Mouse (Mus musculus): ENCODE measurements around the gene Pdzk1. TPM values are rescaled to one million over a fixed set of nuclear protein-coding genes. Genes with fewer than 3 reads are reported as not detected.

Gene Pdzk1
- polyA plus RNA-seq, 1 experiment, result 0.08 TPM

- Histone ChIP-seq H3K4me3 (no peak overlapping the region), H3K4me2 (ENCODE audit: low read depth) (no peak overlapping the region), H3K27me3 (ENCODE audit: control insufficient read depth, insufficient read depth, insufficient read length) (no peaks in the 10 kb centered on the region), H3K79me2 (ENCODE audit: control insufficient read depth, insufficient read depth) (no peaks in the 10 kb centered on the region), H3ac (ENCODE audit: control insufficient read depth, insufficient read length) (no peak overlapping the region), H3K36me3 (ENCODE audit: control insufficient read depth, insufficient read depth) (no peaks in the 10 kb centered on the region)
- TF ChIP-seq MYOG (IDR thresholded peaks at IDR 0.05; ENCODE audit: control insufficient read depth in 1 of 3, insufficient read depth in 1 of 3, insufficient read length in 2 of 3, low read depth in 2 of 3) (peak in 1 of 3 experiments; percentile 15), TCF3 (IDR thresholded peaks at IDR 0.05; ENCODE audit: insufficient read length, low read depth) (no peak), USF1 (IDR thresholded peaks at IDR 0.05; ENCODE audit: low read depth) (no peak), CEBPB (IDR thresholded peaks at IDR 0.05; ENCODE audit: insufficient read depth, poor library complexity, severe bottlenecking) (no peak), MYOD1 (IDR thresholded peaks at IDR 0.05; ENCODE audit: control insufficient read depth in 1 of 3, insufficient read length in 2 of 3, low read depth in 2 of 3) (no peak)
These were observed 31.4 kb downstream of the Pdzk1 start for GRCm38 (mm10) chr3:96860498-96860897.

GRCm38 (mm10) chr3:96867863-96868262 lies 38.8 kb downstream of the Pdzk1 start:
- no peak overlapping the region for H3K4me3 ChIP-seq
- no peaks in the 10 kb centered on the region for H3K27me3 ChIP-seq (ENCODE audit: control insufficient read depth, insufficient read depth, insufficient read length)
- H3ac ChIP-seq (ENCODE audit: control insufficient read depth, insufficient read length), result no peak overlapping the region
- no peaks in the 10 kb centered on the region for H3K79me2 ChIP-seq (ENCODE audit: control insufficient read depth, insufficient read depth)
- H3K36me3 ChIP-seq (ENCODE audit: control insufficient read depth, insufficient read depth), result peaks cover 12% of the 10 kb centered on the region
- H3K4me2 ChIP-seq (ENCODE audit: low read depth), result no peak overlapping the region
- TF ChIP-seq POLR2A (IDR thresholded peaks at IDR 0.05; ENCODE audit: insufficient read length, low read depth), result no peak
- no peak for TF ChIP-seq MYOD1 (IDR thresholded peaks at IDR 0.05; ENCODE audit: control insufficient read depth in 1 of 3, insufficient read length in 2 of 3, low read depth in 2 of 3)
- no peak for TF ChIP-seq POLR2AphosphoS2 (IDR thresholded peaks at IDR 0.05; ENCODE audit: insufficient read length, low read depth)
- TF ChIP-seq REST (IDR thresholded peaks at IDR 0.05; ENCODE audit: insufficient read depth, insufficient read length), result no peak
- TF ChIP-seq MAX (IDR thresholded peaks at IDR 0.05; ENCODE audit: low read depth), result no peak
- TF ChIP-seq USF1 (IDR thresholded peaks at IDR 0.05; ENCODE audit: low read depth), result no peak
- no peak for TF ChIP-seq CEBPB (IDR thresholded peaks at IDR 0.05; ENCODE audit: insufficient read depth, poor library complexity, severe bottlenecking)

GRCm38 (mm10) chr3:96868566-96868965 lies 39.5 kb downstream of the Pdzk1 start:
- Histone ChIP-seq H3K36me3 (ENCODE audit: control insufficient read depth, insufficient read depth) (peaks cover 18% of the 10 kb centered on the region), H3K4me2 (ENCODE audit: low read depth) (no peak overlapping the region), H3K27me3 (ENCODE audit: control insufficient read depth, insufficient read depth, insufficient read length) (no peaks in the 10 kb centered on the region), H3K79me2 (ENCODE audit: control insufficient read depth, insufficient read depth) (no peaks in the 10 kb centered on the region), H3ac (ENCODE audit: control insufficient read depth, insufficient read length) (no peak overlapping the region), H3K4me3 (no peak overlapping the region)
- TF ChIP-seq POLR2A (IDR thresholded peaks at IDR 0.05; ENCODE audit: insufficient read length, low read depth) (no peak), REST (IDR thresholded peaks at IDR 0.05; ENCODE audit: insufficient read depth, insufficient read length) (no peak), MAX (IDR thresholded peaks at IDR 0.05; ENCODE audit: low read depth) (no peak), TCF12 (IDR thresholded peaks at IDR 0.05; ENCODE audit: insufficient read depth, poor library complexity, severe bottlenecking) (no peak), SRF (IDR thresholded peaks at IDR 0.05; ENCODE audit: control insufficient read depth, insufficient read length, low read depth) (no peak), MYOG (IDR thresholded peaks at IDR 0.05; ENCODE audit: control insufficient read depth in 1 of 3, insufficient read depth in 1 of 3, insufficient read length in 2 of 3, low read depth in 2 of 3) (no peak), USF1 (IDR thresholded peaks at IDR 0.05; ENCODE audit: low read depth) (no peak), CEBPB (IDR thresholded peaks at IDR 0.05; ENCODE audit: insufficient read depth, poor library complexity, severe bottlenecking) (no peak)

- no peak overlapping the region for H3K4me2 ChIP-seq (ENCODE audit: low read depth)
- no peaks in the 10 kb centered on the region for H3K27me3 ChIP-seq (ENCODE audit: control insufficient read depth, insufficient read depth, insufficient read length)
- no peaks in the 10 kb centered on the region for H3K79me2 ChIP-seq (ENCODE audit: control insufficient read depth, insufficient read depth)
- peaks cover 21% of the 10 kb centered on the region for H3K36me3 ChIP-seq (ENCODE audit: control insufficient read depth, insufficient read depth)
- H3ac ChIP-seq (ENCODE audit: control insufficient read depth, insufficient read length), result no peak overlapping the region
- H3K4me3 ChIP-seq, result no peak overlapping the region
- no peak for TF ChIP-seq TCF3 (IDR thresholded peaks at IDR 0.05; ENCODE audit: insufficient read length, low read depth)
- TF ChIP-seq TCF12 (IDR thresholded peaks at IDR 0.05; ENCODE audit: insufficient read depth, poor library complexity, severe bottlenecking), result no peak
- TF ChIP-seq REST (IDR thresholded peaks at IDR 0.05; ENCODE audit: insufficient read depth, insufficient read length), result no peak
- no peak for TF ChIP-seq POLR2AphosphoS2 (IDR thresholded peaks at IDR 0.05; ENCODE audit: insufficient read length, low read depth)
- TF ChIP-seq POLR2A (IDR thresholded peaks at IDR 0.05; ENCODE audit: insufficient read length, low read depth), result no peak
- TF ChIP-seq CEBPB (IDR thresholded peaks at IDR 0.05; ENCODE audit: insufficient read depth, poor library complexity, severe bottlenecking), result no peak
- no peak for TF ChIP-seq E2F4 (IDR thresholded peaks at IDR 0.05; ENCODE audit: insufficient read depth)
- TF ChIP-seq USF1 (IDR thresholded peaks at IDR 0.05; ENCODE audit: low read depth), result no peak
- TF ChIP-seq SRF (IDR thresholded peaks at IDR 0.05; ENCODE audit: control insufficient read depth, insufficient read length, low read depth), result no peak
- no peak for TF ChIP-seq MYOG (IDR thresholded peaks at IDR 0.05; ENCODE audit: control insufficient read depth in 1 of 3, insufficient read depth in 1 of 3, insufficient read length in 2 of 3, low read depth in 2 of 3)
- TF ChIP-seq MAX (IDR thresholded peaks at IDR 0.05; ENCODE audit: low read depth), result no peak
- TF ChIP-seq MYOD1 (IDR thresholded peaks at IDR 0.05; ENCODE audit: control insufficient read depth in 1 of 3, insufficient read length in 2 of 3, low read depth in 2 of 3), result no peak
These were observed 40.0 kb downstream of the Pdzk1 start for GRCm38 (mm10) chr3:96869091-96869490.

- Histone ChIP-seq H3ac (ENCODE audit: control insufficient read depth, insufficient read length) (no peak overlapping the region), H3K4me2 (ENCODE audit: low read depth) (no peak overlapping the region), H3K79me2 (ENCODE audit: control insufficient read depth, insufficient read depth) (no peaks in the 10 kb centered on the region), H3K4me3 (no peak overlapping the region), H3K27me3 (ENCODE audit: control insufficient read depth, insufficient read depth, insufficient read length) (no peaks in the 10 kb centered on the region), H3K36me3 (ENCODE audit: control insufficient read depth, insufficient read depth) (peaks cover 27% of the 10 kb centered on the region)
- TF ChIP-seq MYOD1 (IDR thresholded peaks at IDR 0.05; ENCODE audit: control insufficient read depth in 1 of 3, insufficient read length in 2 of 3, low read depth in 2 of 3), result no peak
- no peak for TF ChIP-seq REST (IDR thresholded peaks at IDR 0.05; ENCODE audit: insufficient read depth, insufficient read length)
- TF ChIP-seq TCF3 (IDR thresholded peaks at IDR 0.05; ENCODE audit: insufficient read length, low read depth), result no peak
- no peak for TF ChIP-seq POLR2AphosphoS2 (IDR thresholded peaks at IDR 0.05; ENCODE audit: insufficient read length, low read depth)
- no peak for TF ChIP-seq CEBPB (IDR thresholded peaks at IDR 0.05; ENCODE audit: insufficient read depth, poor library complexity, severe bottlenecking)
- no peak for TF ChIP-seq USF1 (IDR thresholded peaks at IDR 0.05; ENCODE audit: low read depth)
- no peak for TF ChIP-seq MAX (IDR thresholded peaks at IDR 0.05; ENCODE audit: low read depth)
These were observed 41.2 kb downstream of the Pdzk1 start for GRCm38 (mm10) chr3:96870270-96870669.

Measured in myocyte (in vitro differentiated cells).